Mouse (Mus musculus) forebrain, embryonic 15.5 days (tissue): ENCODE data around the gene Gm8122. TPM values are rescaled to one million over a fixed set of nuclear protein-coding genes. Genes with fewer than 3 reads are reported as not detected.
"Not testable (repeated sequence)": the region's sequence is repeated elsewhere in the genome, so short reads cannot be mapped to it uniquely, and the experiment has no call there.

Experiments used
- ATAC-seq: fragments of 200-750 bp; cut with Nextera tagmentation; replicated peaks from 2 replicates; pipeline ENCODE4 v1.8.0; 2017; ENCODE audit warnings: mild to moderate bottlenecking, moderate TSS enrichment, moderate library complexity
- H3K27ac ChIP-seq: fragments of 300-500 bp; sonication (generic); replicated peaks from 2 replicates; pipeline ENCODE4 v1.5.1; 2015; ENCODE audit warnings: mild to moderate bottlenecking, inconsistent platforms
- H3K27me3 ChIP-seq: fragments of 300-500 bp; sonication (generic); 2 replicates; pipeline ENCODE4 v1.6.1; 2015; ENCODE audit warnings: inconsistent platforms
- H3K36me3 ChIP-seq: fragments of 300-500 bp; sonication (generic); 2 replicates; pipeline ENCODE4 v1.6.1; 2015; ENCODE audit warnings: mild to moderate bottlenecking, inconsistent platforms
- H3K4me1 ChIP-seq: fragments of 300-500 bp; sonication (generic); 2 replicates; pipeline ENCODE4 v1.6.1; 2015; ENCODE audit warnings: inconsistent platforms
- H3K4me2 ChIP-seq: fragments of 300-500 bp; sonication (generic); replicated peaks from 2 replicates; pipeline ENCODE4 v1.6.1; 2015; ENCODE audit warnings: mild to moderate bottlenecking, inconsistent platforms
- H3K4me3 ChIP-seq: fragments of 300-500 bp; sonication (generic); 2 replicates; pipeline ENCODE4 v1.5.1; 2015; ENCODE audit warnings: mild to moderate bottlenecking, inconsistent platforms
- H3K9ac ChIP-seq: fragments of 300-500 bp; sonication (generic); replicated peaks from 2 replicates; pipeline ENCODE4 v1.6.1; 2015; ENCODE audit warnings: mild to moderate bottlenecking, inconsistent platforms
- H3K9me3 ChIP-seq: fragments of 300-500 bp; sonication (generic); 2 replicates; pipeline ENCODE4 v1.6.1; 2016; ENCODE audit warnings: inconsistent platforms
- WGBS: fragments of 180-500 bp; shearing (Covaris S2); methylation state at CpG from one replicate; pipeline ENCODE4 v1.1.7; 2015; ENCODE audit warnings: mixed read lengths; 5-methylcytosine and 5-hydroxymethylcytosine counted together
- polyA plus RNA-seq: library from polyadenylated mRNA; unstranded; fragments of >200 nt; fragmentation: Nextera tagmentation; extraction: Ambion mirVana; gene quantifications from 2 replicates; pipeline ENCODE4 v1.2.1, GENCODE M21; 2015

The Gm8122 gene
- polyA plus RNA-seq, 1 experiment from 2014 or later: not detected

DNA sequence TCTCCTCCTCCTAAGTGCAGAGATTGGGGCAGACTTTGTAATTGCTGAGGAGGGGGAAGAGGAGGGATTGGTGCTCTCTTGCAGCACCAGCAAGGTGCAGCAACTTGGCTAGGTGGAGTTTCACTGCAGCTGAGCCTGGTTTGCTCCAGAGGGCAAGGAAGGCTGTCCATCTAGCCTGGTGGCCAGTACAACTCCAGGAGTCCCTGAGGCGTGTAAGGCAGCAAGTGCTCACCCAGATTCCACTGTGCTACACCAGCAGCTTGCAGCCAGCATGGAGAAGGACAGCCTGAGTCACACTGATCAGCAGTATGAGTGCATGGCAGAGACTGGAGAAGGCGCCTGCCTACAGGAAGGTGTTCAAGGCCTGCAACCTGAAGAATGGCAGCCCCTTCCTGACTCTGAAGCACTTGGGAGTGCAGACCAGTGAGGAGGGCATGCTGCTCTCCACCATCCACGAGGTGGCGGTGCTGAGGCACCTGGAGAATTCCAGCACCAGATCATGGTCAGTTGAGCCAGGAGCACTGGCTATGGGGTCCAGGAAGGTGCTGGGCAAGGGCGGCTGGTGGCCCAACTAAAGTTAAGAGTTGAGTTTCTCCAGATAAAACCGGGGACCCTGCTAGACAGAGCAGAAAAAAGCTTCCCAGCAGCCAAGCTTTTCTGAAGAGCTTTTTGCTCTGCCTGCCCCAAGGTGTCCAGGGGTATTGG lies 15.6 kb upstream of the Gm8122 start:
- H3K4me1 ChIP-seq, ATAC-seq, H3K4me3 ChIP-seq, H3K27me3 ChIP-seq, H3K36me3 ChIP-seq, H3K9me3 ChIP-seq, H3K27ac ChIP-seq, H3K9ac ChIP-seq, H3K4me2 ChIP-seq: not testable (repeated sequence)
- 39% methylated on average over 5 of the region's 6 CpGs for WGBS

DNA sequence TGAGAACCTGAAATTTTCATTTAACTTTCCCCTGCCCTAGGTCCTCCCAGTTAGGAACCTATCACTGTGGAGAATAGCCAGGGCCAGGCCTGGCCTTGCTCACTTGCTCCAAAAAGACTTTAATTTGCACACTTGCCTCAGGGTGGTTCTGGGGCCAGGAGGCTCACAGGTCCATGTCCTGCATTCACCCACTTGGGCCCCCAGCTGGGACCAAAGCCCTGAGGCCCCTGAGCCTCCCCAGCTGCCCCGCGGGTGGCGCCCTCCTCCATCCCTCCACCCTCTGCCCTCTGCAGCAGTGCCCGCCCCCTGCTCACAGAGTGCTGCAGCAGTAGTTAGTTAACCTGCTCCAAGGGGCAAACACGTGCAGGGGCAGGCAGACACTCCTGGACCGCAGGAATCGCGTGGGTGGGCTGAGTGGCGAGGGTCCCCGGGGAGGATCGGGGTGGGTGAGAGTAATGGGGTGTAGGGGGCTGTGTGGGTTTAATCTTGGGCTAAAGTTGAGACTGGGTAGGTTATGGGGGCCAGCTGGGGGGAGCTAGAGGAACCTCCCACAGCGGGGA lies 14.6 kb upstream of the Gm8122 start:
- not testable (repeated sequence) for H3K4me2 ChIP-seq, H3K27me3 ChIP-seq, H3K9me3 ChIP-seq, H3K9ac ChIP-seq, H3K4me3 ChIP-seq, H3K4me1 ChIP-seq, ATAC-seq, H3K27ac ChIP-seq, H3K36me3 ChIP-seq
- 16% methylated on average over 10 of the region's 12 CpGs for WGBS

DNA sequence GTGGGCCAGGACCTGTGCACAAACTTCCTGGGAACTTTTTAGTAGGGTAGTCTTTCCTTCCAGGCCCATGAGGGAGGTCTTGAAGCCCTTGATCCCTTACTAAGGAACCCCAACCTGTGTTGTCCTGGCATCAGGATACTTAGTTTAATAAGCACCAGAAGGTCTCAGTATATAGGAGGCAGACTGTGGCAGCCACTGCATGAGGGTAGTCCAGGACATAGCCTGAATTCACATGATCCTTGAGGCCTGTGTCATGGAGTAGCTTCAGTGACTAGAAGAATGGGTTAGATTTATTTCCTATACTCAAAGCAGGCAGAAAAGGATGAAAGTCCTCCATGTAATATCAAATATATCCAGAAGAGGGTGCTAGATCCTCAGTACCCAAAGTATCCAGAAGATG lies 2.7 kb upstream of the Gm8122 start:
- ATAC-seq, H3K9ac ChIP-seq, H3K27me3 ChIP-seq, H3K4me1 ChIP-seq, H3K27ac ChIP-seq, H3K4me3 ChIP-seq, H3K4me2 ChIP-seq, H3K36me3 ChIP-seq, H3K9me3 ChIP-seq: not testable (repeated sequence)

Other genes starting within 250 kb of the Gm8122 start
- not detected in 2 replicates for gene Gm8082, start 241.7 kb downstream of the Gm8122 start, polyA plus RNA-seq
- not detected in 2 replicates for gene Gm10376, start 219.7 kb downstream of the Gm8122 start, polyA plus RNA-seq
- not detected in 2 replicates for gene Gm8094, start 158.7 kb downstream of the Gm8122 start, polyA plus RNA-seq
- gene Gm8104, start 134.7 kb downstream of the Gm8122 start, polyA plus RNA-seq: not detected in 2 replicates
- gene Gm7233, start 55.4 kb downstream of the Gm8122 start, polyA plus RNA-seq: not detected in 2 replicates
- not detected in 2 replicates for gene Gm8126, start 23.3 kb upstream of the Gm8122 start, polyA plus RNA-seq
- not detected in 2 replicates for gene Gm9732, start 39.7 kb upstream of the Gm8122 start, polyA plus RNA-seq
- gene Gm8127, start 58.5 kb upstream of the Gm8122 start, polyA plus RNA-seq: not detected in 2 replicates
- not detected in 2 replicates for gene 1700001F09Rik, start 112.5 kb upstream of the Gm8122 start, polyA plus RNA-seq
- gene Gm8138, start 181.0 kb upstream of the Gm8122 start, polyA plus RNA-seq: not detected in 2 replicates